Mouse (Mus musculus) testis, adult 2 months (tissue): ENCODE results near the gene Polm. TPM values are rescaled to one million over a fixed set of nuclear protein-coding genes. Genes with fewer than 3 reads are reported as not detected.

ENCODE experiments used
- H3K27ac ChIP-seq: fragments of 200-500 bp; 2 replicates; pipeline ENCODE4 v1.5.1; 2012; ENCODE audit warnings: low read depth, low read length; ENCODE audit not compliant: control insufficient read depth, insufficient read depth
- H3K27me3 ChIP-seq: fragments of 200-500 bp; 2 replicates; pipeline ENCODE4 v1.6.1; 2012; ENCODE audit warnings: mild to moderate bottlenecking, low read length, moderate library complexity; ENCODE audit not compliant: control insufficient read depth, insufficient read depth
- H3K36me3 ChIP-seq: fragments of 200-500 bp; 2 replicates; pipeline ENCODE4 v1.6.1; 2012; ENCODE audit warnings: mild to moderate bottlenecking, low read length; ENCODE audit not compliant: control insufficient read depth, insufficient read depth
- H3K4me1 ChIP-seq: fragments of 200-500 bp; 2 replicates; pipeline ENCODE4 v1.6.1; 2012; ENCODE audit warnings: low read length; ENCODE audit not compliant: control insufficient read depth, insufficient read depth
- H3K4me3 ChIP-seq: fragments of 200-500 bp; 2 replicates; pipeline ENCODE4 v1.5.1; 2012; ENCODE audit warnings: low read depth, mild to moderate bottlenecking, low read length, moderate library complexity, mixed read lengths; ENCODE audit not compliant: control insufficient read depth
- CTCF ChIP-seq: fragments of 200-500 bp; IDR thresholded peaks from 2 replicates; pipeline ENCODE4 v1.5.1; 2012; ENCODE audit warnings: low read depth, mild to moderate bottlenecking, inconsistent platforms, low read length, moderate library complexity; ENCODE audit not compliant: control insufficient read depth, insufficient read depth, insufficient replicate concordance
- POLR2A ChIP-seq: fragments of 200-500 bp; IDR thresholded peaks from 2 replicates; pipeline ENCODE4 v1.6.1; 2012; ENCODE audit warnings: low read depth, mild to moderate bottlenecking, inconsistent platforms, low read length, moderate library complexity; ENCODE audit not compliant: control insufficient read depth
- polyA plus RNA-seq: library from polyadenylated mRNA; depleted of rRNA; stranded (reverse); fragments of >200 nt; gene quantifications from 2 replicates; pipeline ENCODE4 v1.2.3, GENCODE M21; 2012

Polm gene
- polyA plus RNA-seq, 1 experiment: 2.3 TPM

- TF ChIP-seq POLR2A (no peak), CTCF (no peak)
- H3K4me3 ChIP-seq: no peak overlapping the region
- H3K4me1 ChIP-seq: peaks cover 4% of the 10 kb centered on the region
- H3K27me3 ChIP-seq: no peaks in the 10 kb centered on the region
- H3K27ac ChIP-seq: no peak overlapping the region
- H3K36me3 ChIP-seq: no peaks in the 10 kb centered on the region; the same call in none of the 2 replicates
Measured at GRCm38 (mm10) chr11:5797371-5797770, 40.4 kb downstream of the Polm start.

- Histone ChIP-seq H3K4me3 (no peak overlapping the region), H3K36me3 (no peaks in the 10 kb centered on the region; the same call in none of the 2 replicates), H3K27me3 (no peaks in the 10 kb centered on the region), H3K4me1 (peaks cover 1% of the 10 kb centered on the region), H3K27ac (no peak overlapping the region)
- TF ChIP-seq CTCF (no peak), POLR2A (no peak)
Measured at GRCm38 (mm10) chr11:5796939-5797338, 40.9 kb downstream of the Polm start.

GRCm38 (mm10) chr11:5795706-5796105, 42.1 kb downstream of the Polm start:
- Histone ChIP-seq H3K4me1 (no peaks in the 10 kb centered on the region), H3K36me3 (no peaks in the 10 kb centered on the region; the same call in none of the 2 replicates), H3K4me3 (no peak overlapping the region), H3K27me3 (no peaks in the 10 kb centered on the region), H3K27ac (no peak overlapping the region)
- TF ChIP-seq POLR2A (no peak), CTCF (no peak)

- no peak for TF ChIP-seq POLR2A
- TF ChIP-seq CTCF: no peak
- H3K27ac ChIP-seq: no peak overlapping the region
- H3K4me1 ChIP-seq: no peaks in the 10 kb centered on the region
- H3K27me3 ChIP-seq: no peaks in the 10 kb centered on the region
- no peaks in the 10 kb centered on the region; the same call in none of the 2 replicates for H3K36me3 ChIP-seq
- no peak overlapping the region for H3K4me3 ChIP-seq
Measured at GRCm38 (mm10) chr11:5795290-5795689, 42.5 kb downstream of the Polm start.

- no peak overlapping the region for H3K4me3 ChIP-seq
- peaks cover 11% of the 10 kb centered on the region for H3K4me1 ChIP-seq
- no peaks in the 10 kb centered on the region; the same call in 1 of the 2 replicates for H3K36me3 ChIP-seq
- TF ChIP-seq CTCF (no peak), POLR2A (no peak)
- no peak overlapping the region for H3K27ac ChIP-seq
- no peaks in the 10 kb centered on the region for H3K27me3 ChIP-seq
Measured at GRCm38 (mm10) chr11:5790431-5790830, 47.4 kb downstream of the Polm start.

GRCm38 (mm10) chr11:5789754-5790333, 48.0 kb downstream of the Polm start:
- no peaks in the 10 kb centered on the region; the same call in 1 of the 2 replicates for H3K36me3 ChIP-seq
- TF ChIP-seq CTCF (no peak), POLR2A (no peak)
- peaks cover 11% of the 10 kb centered on the region for H3K4me1 ChIP-seq
- no peak overlapping the region for H3K27ac ChIP-seq
- H3K27me3 ChIP-seq: no peaks in the 10 kb centered on the region
- H3K4me3 ChIP-seq: no peak overlapping the region

- no peak for TF ChIP-seq POLR2A
- no peak for TF ChIP-seq CTCF
Measured at GRCm38 (mm10) chr11:5789071-5789753, 48.6 kb downstream of the Polm start.

More at GRCm38 (mm10) chr11:5789071-5789753, 48.6 kb downstream of the Polm start:
- peak overlapping the region; percentile 26; the same call in 1 of the 2 replicates for H3K27ac ChIP-seq
- H3K4me3 ChIP-seq: peak overlapping the region; percentile 93
- peaks cover 11% of the 10 kb centered on the region for H3K4me1 ChIP-seq
- H3K36me3 ChIP-seq: no peaks in the 10 kb centered on the region; the same call in 1 of the 2 replicates
- no peaks in the 10 kb centered on the region for H3K27me3 ChIP-seq
